Mouse (Mus musculus): Measurements from ENCODE around the gene Milr1. TPM values are rescaled to one million over a fixed set of nuclear protein-coding genes. Genes with fewer than 3 reads are reported as not detected.

Milr1 gene
- polyA plus RNA-seq, 1 experiment from 2014 or later = 2.3 TPM

DNA sequence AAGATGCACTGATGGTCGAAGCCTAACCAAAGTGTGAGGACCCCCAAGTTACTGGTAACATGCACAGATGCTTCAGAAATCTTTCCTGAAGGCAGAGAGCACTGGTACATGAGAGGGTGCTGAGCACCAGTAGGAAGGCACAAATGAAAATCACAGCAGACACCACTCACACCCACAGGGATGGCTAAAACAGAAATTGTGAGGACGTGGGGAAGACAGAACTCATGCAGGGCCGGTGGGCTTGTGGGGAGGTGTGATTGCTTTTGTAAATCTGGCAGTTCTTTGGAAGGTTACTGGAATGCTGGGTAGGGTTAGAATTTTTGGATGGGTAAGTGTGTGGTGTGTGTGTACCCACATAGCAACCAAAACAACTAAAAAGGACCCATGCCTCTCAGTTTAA is 66.1 kb downstream of the Milr1 start:
- 90% methylated on average over 3 of the region's 3 CpGs for WGBS
- Histone ChIP-seq H3K4me3 (no peak overlapping the region), H3K9me3 (no peaks in the 10 kb centered on the region), H3K36me3 (peaks cover 82% of the 10 kb centered on the region), H3K27ac (no peak overlapping the region), H3K9ac (no peak overlapping the region), H3K4me1 (peaks cover 19% of the 10 kb centered on the region), H3K27me3 (no peaks in the 10 kb centered on the region), H3K4me2 (no peak overlapping the region)
- no peak for ATAC-seq (ENCODE audit: insufficient number of reproducible peaks, low FRiP score, low TSS enrichment, low read depth)

DNA sequence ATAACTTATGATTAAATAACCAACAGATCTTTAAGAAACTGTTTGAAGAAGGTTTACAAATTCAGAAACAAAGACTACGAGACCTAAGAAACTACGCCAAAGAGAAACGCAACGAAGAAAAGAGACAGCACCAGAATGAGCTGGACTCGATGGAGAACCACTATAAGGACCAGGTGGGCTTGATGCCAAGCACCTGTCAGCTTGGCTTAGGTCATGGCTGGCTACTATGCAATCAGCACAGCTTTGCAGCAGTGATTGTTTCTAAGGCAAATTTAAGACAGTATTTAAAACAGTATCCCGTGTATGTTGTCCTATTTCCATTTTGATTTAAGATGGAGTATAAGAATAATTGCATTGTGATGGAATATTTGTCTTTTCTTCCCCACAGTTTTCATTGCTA is 66.8 kb downstream of the Milr1 start:
- Histone ChIP-seq H3K27ac (no peak overlapping the region), H3K4me3 (no peak overlapping the region), H3K36me3 (peaks cover 83% of the 10 kb centered on the region), H3K9ac (no peak overlapping the region), H3K4me1 (peaks cover 19% of the 10 kb centered on the region), H3K9me3 (no peaks in the 10 kb centered on the region), H3K4me2 (no peak overlapping the region), H3K27me3 (no peaks in the 10 kb centered on the region)
- ATAC-seq (ENCODE audit: insufficient number of reproducible peaks, low FRiP score, low TSS enrichment, low read depth) = no peak
- WGBS = 74% methylated on average over 6 of the region's 6 CpGs

DNA sequence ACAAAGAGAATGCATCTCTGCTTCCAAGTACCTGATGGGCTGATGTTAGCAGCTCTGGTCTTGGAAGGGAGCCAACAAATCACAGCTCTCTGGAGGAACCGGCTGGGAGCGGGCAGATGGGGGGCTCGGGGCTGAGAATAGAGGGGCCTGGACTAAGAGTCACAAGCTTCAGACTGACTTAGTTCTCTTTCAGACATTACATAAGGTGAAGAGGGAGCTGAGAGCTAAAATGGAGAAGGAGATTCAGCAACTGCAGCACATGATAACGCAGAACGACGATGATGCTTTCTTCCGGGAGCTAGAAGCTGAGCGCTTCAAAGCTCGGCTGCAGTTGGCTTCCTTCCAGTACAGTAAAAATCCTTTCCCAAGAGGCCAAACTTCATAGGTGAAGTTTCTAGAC is 67.3 kb downstream of the Milr1 start:
- H3K4me1 ChIP-seq = peaks cover 19% of the 10 kb centered on the region
- peak overlapping the region; percentile 35; the same call in 1 of the 2 replicates for H3K27ac ChIP-seq
- no peak overlapping the region for H3K4me3 ChIP-seq
- no peak overlapping the region for H3K9ac ChIP-seq
- H3K9me3 ChIP-seq = no peaks in the 10 kb centered on the region
- H3K27me3 ChIP-seq = no peaks in the 10 kb centered on the region
- 30% methylated on average over 9 of the region's 9 CpGs for WGBS
- H3K4me2 ChIP-seq = no peak overlapping the region
- ATAC-seq (ENCODE audit: insufficient number of reproducible peaks, low FRiP score, low TSS enrichment, low read depth) = no peak
- peaks cover 84% of the 10 kb centered on the region for H3K36me3 ChIP-seq

Small RNA genes lying within 50 kb of the gene (microRNA-seq; reads per million reads assigned to microRNA genes)
- gene Gm25994 (not detected), gene Mir3064 (9.4 reads per million, percentile 25 among the genes with 10 or more reads in this experiment)

Other genes starting within 250 kb of the Milr1 start
- gene Tex2, start 137.8 kb upstream of the Milr1 start, polyA plus RNA-seq (2015; fragmentation: Nextera tagmentation; extraction: Ambion mirVana) = 10.4 and 10.9 TPM in 2 replicates
- gene Pecam1, start 598 bp upstream of the Milr1 start, polyA plus RNA-seq (2015; fragmentation: Nextera tagmentation; extraction: Ambion mirVana) = 44.2 and 54.6 TPM in 2 replicates
- gene Polg2, start 28.3 kb downstream of the Milr1 start, polyA plus RNA-seq (2015; fragmentation: Nextera tagmentation; extraction: Ambion mirVana) = 9.8 and 13.3 TPM in 2 replicates
- gene Ddx5, start 38.0 kb downstream of the Milr1 start, polyA plus RNA-seq (2015; fragmentation: Nextera tagmentation; extraction: Ambion mirVana) = 284 and 288 TPM in 2 replicates
- 21.9 and 22.5 TPM in 2 replicates for gene Cep95, start 38.0 kb downstream of the Milr1 start, polyA plus RNA-seq (2015; fragmentation: Nextera tagmentation; extraction: Ambion mirVana)
- 11.5 and 13.4 TPM in 2 replicates for gene Smurf2, start 169.5 kb downstream of the Milr1 start, polyA plus RNA-seq (2015; fragmentation: Nextera tagmentation; extraction: Ambion mirVana)
- gene Kpna2, start 248.3 kb downstream of the Milr1 start, polyA plus RNA-seq (2015; fragmentation: Nextera tagmentation; extraction: Ambion mirVana) = 277 and 281 TPM in 2 replicates

Data from limb, embryonic 15.5 days (tissue).